Mouse (Mus musculus) adrenal gland, postnatal 25 days (tissue): ENCODE measurements around the gene Rnf34. TPM values are rescaled to one million over a fixed set of nuclear protein-coding genes. Genes with fewer than 3 reads are reported as not detected.

Source experiments
- DNase-seq: peaks from one replicate; pipeline ENCODE4 v3.0.0; 2021; ENCODE audit warnings: mixed read lengths
- total RNA-seq: library from RNA; stranded (reverse); gene quantifications from 2 replicates; pipeline ENCODE4 v1.2.3, GENCODE M21; 2021

Gene Rnf34
- total RNA-seq, 1 experiment from 2014 or later: 37.1 TPM

DNA sequence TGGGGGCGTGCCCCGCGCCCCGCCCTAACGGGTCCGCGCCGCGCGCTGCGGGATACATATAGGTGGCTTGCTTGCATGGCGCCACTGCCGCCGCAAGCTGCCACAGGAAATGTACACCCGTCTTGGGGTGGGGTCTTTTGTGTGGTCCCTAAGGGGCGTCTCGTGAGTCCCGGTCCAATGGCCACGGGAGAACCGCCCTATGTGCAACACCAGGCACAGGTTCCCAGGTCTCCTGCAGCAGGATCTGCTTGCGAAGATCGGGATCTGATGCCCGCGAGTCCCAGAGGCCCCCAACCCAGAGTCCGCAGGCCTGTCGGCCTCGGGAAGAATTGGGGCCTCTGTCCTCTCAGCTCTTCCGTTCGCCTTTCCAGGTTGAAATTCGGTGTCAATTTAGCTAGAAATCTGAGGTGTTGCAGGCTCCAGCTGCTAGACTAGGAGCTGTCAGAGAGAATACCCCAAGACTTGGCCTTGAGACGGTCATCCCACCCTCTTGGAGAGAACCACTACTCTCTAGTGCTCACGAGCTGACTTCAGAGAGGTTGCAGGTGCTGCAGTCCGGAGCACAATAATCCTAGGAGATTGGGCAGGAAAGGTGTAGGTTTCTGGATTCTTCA is 50.8 kb downstream of the Rnf34 start:
- DNase-seq: no peak

DNA sequence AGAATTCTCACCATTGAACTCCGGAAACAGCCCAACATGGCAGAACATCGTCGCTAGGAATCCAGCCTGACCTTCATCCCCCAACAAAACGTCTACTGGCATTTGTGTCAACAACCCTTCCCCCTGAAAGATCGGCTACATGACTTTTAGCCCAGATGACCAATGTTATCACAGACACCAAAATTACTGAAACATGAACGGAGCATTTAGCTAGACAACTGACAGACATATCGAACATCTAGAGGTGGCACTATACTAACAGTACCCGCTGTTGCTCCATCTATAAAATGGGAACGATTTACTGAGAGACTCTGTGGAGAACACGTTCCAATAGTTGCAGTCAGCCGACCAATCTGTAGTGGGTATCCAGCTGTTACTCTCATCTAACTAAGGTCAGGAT is 51.3 kb downstream of the Rnf34 start:
- DNase-seq: no peak

DNA sequence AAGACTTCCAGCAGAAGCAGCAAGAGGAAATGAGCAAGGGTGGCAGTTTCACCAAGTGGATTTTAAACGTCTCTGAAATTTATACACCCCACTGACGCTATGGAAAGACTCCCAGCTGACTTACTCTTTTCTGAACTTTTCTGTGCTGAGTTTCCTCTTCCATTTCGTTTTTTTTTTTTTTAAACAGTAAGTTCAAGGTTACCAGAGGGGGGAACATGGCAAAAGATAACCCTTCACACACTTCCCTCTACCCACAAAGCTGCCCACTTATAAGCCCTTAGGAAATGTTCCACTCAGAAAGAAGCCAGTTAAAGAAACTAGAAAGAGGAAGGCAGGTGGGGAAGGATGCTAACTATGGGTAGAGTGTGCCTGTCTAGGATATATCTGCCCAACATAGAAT is 51.8 kb downstream of the Rnf34 start:
- no peak for DNase-seq

DNA sequence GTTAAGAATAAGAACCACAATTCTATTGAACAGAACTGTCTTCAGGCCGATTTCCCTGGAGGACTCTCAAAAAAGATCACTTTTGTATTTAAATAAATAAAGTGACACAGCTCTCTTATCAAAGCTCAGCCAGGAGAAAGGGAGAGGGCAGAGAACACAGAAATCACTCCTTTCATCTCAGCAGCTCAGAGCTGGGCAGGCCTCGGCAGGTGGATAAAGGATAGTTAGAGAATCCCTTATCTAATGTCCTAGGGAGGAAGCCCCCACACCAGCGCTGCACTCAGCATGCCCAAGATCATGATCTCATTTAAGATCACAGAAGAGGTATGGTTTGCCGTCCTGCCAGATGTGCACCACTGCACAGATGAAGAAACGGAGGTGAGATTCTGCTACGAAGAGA is 52.4 kb downstream of the Rnf34 start:
- no peak for DNase-seq

DNA sequence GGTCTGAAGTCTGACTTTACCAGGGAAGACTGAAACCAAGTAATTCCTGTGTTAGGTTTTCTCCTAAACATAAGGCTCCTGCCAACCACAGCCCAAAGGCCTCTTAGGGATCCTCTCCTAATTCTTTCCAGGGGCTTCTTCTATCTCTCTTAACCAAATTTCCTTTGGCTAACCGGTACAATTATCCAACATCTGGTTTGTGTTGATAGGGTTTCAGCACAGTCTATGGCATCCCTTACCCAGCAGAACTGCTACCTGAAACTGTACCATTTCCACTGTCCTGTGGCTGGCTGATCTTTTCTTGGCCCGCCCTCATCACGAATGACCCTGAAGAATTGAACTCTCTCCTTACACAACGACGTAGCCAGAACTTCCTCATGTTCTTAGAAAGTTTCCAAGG is 53.3 kb downstream of the Rnf34 start:
- DNase-seq: no peak

DNA sequence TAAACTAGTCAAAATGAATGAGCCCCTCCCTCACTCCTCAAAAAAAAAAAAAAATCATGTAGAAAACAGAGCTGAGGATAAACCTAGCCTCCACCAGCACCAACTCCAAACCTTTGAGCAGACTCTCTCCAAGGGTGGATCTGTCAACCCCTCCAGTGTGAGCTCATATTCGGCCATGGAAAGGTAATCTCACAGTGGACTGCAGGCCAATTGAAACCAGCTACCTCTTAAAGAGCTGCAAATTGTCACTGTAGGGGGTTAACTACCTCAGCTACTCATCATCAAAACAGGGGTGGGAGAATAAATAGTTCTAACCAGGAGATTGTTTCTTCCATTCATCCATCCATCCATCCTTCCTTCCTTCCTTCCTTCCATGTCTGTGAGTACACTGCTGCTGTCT is 57.3 kb downstream of the Rnf34 start:
- no peak for DNase-seq

DNA sequence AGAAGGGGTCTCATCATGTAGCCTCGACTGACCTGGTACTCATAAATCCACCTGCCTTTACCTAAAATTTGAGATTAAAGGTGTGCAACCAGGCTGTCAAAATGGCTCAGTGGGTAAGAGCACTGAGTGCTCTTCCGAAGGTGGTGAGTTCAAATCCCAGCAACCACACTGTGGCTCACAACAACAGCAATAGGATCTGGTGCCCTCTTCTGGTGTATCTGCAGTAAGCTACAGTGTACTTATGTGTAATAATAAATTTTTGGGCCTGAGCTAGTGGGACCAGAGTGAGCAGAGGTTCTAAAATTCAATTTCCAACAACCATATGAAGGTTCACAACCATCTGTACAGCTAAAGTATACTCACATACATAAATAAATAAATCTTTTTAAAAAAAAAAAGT is 58.2 kb downstream of the Rnf34 start:
- no peak for DNase-seq

DNA sequence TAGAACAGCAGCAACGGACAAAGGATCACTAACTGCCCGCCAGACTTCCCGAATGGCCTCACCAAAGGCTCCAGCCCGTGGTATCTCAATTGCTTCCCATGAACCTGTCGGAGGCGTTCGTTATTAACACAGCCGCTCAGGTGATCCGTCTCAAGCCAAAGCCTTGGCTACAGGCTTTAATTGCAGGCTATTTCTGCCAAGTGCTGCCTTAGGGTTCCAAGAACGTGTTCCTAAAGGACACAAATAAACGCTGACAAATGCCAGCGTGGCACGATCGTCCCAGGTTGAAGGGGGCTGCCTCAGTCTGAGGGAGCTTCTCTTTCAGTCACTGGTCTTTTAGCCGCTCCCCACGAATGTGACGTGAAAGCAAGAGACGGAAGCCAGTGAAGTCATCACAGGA is 59.6 kb downstream of the Rnf34 start:
- no peak for DNase-seq

DNA sequence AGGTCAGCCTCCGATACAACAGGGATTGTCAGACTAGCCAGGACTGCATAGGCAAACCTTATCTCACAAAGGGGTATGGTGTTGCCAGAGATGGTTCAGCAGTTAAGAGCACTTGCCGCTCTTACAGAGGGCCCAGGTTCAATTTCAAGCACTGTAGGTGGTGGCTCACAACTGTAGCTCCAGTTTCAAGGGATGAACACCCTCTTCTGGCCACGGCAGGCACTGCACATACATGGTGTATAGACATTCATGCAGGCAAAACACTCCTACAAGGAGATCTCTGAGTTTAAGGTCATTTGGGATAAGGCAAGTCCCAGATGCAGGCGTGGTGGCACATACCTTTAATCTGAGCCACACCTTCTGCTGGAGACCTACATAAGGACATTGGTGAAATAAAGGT is 63.0 kb downstream of the Rnf34 start:
- DNase-seq: no peak

DNA sequence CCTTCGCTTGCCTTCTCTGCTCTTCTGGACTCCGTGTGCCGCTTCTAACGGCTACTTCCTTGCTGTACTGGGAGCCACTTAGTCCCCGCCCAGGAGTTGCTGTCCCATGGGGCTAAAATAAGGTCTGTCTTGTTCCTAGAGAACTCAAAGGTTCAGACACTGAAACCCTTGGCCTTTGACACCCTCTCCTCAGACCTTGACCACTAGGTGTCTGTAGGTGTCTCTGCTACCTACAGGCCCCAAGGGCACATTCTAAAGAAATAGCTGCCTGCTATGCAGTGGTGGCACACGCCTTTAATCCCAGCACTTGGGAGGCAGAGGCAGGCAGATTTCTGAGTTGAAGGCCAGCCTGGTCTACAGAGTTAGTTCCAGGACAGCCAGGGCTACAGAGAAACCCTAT is 66.3 kb downstream of the Rnf34 start:
- no peak for DNase-seq

DNA sequence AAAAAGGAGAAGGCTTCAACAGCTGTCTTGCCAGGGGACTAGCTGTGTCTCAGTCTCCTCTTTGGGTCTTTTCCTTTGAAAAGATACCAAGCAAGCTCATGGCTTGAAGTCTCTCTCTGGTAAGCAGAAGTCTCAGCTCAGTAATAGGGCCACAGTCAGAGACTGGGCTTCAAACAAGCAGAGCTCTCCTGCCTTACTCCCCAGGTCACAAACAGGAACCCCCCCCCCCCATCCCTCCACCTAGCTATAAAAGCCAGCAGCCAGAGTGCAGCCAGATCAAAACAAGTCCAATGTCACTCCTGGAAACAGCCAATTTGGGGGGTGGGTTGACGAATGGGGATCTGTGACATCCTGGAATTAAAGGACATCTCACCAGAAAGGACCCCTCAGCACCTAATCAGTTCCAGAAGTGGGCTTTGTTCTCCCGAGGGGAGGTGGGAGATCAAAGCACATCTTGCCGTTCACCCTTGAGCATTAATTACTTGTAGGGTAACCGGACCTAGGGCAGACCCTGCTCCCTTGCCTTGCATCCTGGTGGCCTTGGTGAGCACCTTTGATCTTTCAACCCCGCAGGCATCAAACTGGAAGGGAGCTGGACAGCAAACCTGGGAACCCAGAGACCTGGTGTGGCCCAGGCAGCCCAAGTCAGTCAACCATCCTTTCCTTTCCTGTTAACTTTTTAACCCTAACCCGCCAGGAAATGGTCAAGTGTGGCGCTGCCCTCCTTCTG is 68.3 kb downstream of the Rnf34 start:
- no peak for DNase-seq

DNA sequence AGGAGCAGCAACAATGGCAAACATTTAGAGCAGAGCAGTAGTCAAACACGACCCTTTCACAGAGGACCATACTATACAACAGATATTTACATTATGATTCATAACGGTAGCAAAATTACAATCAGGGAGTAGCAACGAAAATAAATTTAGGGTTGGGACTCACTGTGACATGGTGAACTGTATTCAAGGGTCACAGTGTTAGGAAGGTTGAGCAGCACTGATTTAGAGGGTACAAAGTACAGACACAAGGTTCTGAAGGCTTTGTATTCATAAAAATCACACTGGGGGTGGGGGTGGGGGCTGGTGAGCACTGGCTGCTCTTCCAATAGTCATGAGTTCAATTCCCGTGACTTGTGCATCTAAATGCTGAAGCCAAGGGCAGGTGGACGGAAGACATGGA is 70.7 kb downstream of the Rnf34 start:
- DNase-seq: no peak

Other genes with a start within 250 kb of the Rnf34 start
- gene Ift81, start 235.5 kb upstream of the Rnf34 start, total RNA-seq: 9.4 and 14.6 TPM in 2 replicates
- gene P2rx7, start 206.1 kb upstream of the Rnf34 start, total RNA-seq: 3.2 and 3.8 TPM in 2 replicates
- 37.6 and 41.9 TPM in 2 replicates for gene P2rx4, start 142.5 kb upstream of the Rnf34 start, total RNA-seq
- gene Camkk2, start 70.6 kb upstream of the Rnf34 start, total RNA-seq: 25.6 and 27.6 TPM in 2 replicates
- gene Anapc5, start 28.7 kb upstream of the Rnf34 start, total RNA-seq: 206 and 209 TPM in 2 replicates
- gene Kdm2b, start 139.8 kb downstream of the Rnf34 start, total RNA-seq: 16.4 and 22.7 TPM in 2 replicates
- gene Orai1, start 165.0 kb downstream of the Rnf34 start, total RNA-seq: 11.7 and 13.4 TPM in 2 replicates
- gene Morn3, start 197.0 kb downstream of the Rnf34 start, total RNA-seq: not detected in 2 replicates
- 15.0 and 20.3 TPM in 2 replicates for gene Tmem120b, start 218.4 kb downstream of the Rnf34 start, total RNA-seq